In the genomic region with DNA sequence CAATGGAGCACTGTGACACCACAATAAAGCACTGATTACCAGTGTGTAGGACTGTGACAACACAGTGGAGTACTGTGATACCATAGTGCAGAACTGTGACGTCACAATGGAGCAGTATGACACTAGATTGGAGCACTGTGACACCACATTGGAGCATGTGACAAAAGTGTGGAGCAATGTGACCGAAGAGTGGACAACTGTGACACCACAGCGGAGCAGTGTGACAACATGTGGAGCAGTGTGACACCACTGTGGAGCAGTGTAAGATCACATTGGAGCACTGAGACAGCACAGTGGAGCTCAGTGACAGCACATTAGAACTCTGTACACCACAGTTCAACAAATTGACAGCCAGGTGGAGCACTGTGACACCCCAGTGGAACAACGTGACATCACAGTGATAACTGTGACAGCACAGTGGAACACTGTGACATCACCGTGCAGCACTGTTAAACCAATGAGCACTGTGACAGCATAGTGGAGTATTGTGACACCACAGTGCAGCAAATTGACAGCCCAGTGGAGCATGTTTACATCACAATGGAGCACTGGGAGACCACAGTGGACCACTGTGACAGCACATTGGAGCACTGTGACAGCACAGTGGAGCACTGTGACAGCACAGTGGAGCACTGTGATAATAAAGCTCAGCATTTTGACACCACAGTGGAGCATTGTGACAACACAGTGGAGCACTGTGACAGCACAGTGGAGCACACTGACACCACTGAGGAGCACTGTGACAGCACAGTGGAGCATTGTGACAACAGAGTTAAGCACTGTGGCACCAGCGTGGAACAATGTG, we compare ENCODE assay signal across 8 mouse cellular contexts.
A peak's percentile ranks its signal among the peaks of the same experiment; 100 is the strongest.
DNase-seq lines count a peak whose midpoint lies in the region; ATAC-seq lines count a peak whose summit lies in the region.

No protein-coding gene starts in this region.

- no peak overlapping the region for H3K9ac ChIP-seq in liver, embryonic 12.5 days

- WGBS in liver, embryonic 12.5 days (ENCODE audit: insufficient replicate concordance): 45% methylated on average over 6 of the region's 6 CpGs

- H3K27ac ChIP-seq in liver, embryonic 12.5 days: no peak overlapping the region

- H3K4me2 ChIP-seq in liver, embryonic 12.5 days: no peak overlapping the region

- no peaks in the 10 kb centered on the region for H3K27me3 ChIP-seq in liver, embryonic 12.5 days (replicated peaks)

- H3K9me3 ChIP-seq in liver, embryonic 12.5 days (replicated peaks): peaks cover 70% of the 10 kb centered on the region

- H3K36me3 ChIP-seq in liver, embryonic 12.5 days: no peaks in the 10 kb centered on the region

- no peaks in the 10 kb centered on the region for H3K4me1 ChIP-seq in liver, embryonic 12.5 days

- H3K4me3 ChIP-seq in liver, embryonic 12.5 days: no peak overlapping the region

- peak; percentile 85 for DNase-seq in heart, adult 11 months
- DNase-seq in heart, adult 9 months (ENCODE audit: low spot score in 2 of 2): no peak
- DNase-seq in heart, postnatal 14 days: peak; percentile 2
- peak; percentile 14 to 62 for DNase-seq in spleen, postnatal 4 days (ENCODE audit: low spot score in 2 of 2)
- DNase-seq in ovary, adult 18-20 months (ENCODE audit: low spot score): no peak
- no peak for DNase-seq in retina, postnatal 1 day

- intact Hi-C loops in heart, postnatal 14 days (cut with DNase I): no loop called here

- ATAC-seq in activated CD4-positive, CD25-positive, alpha-beta regulatory T cell, adult 4 months: peak; percentile 31
- peak; percentile 27 for ATAC-seq in liver, embryonic 12.5 days

Comparison
In these comparisons a context has a peak if more than half of its experiments do, and no peak if none do; other contexts are left out.
1. DNase-seq: peak in heart, adult 11 months (single experiment), heart, postnatal 14 days (2 of 2) and spleen, postnatal 4 days (2 of 2); none in heart, adult 9 months (0 of 2), ovary, adult 18-20 months (single experiment) and retina, postnatal 1 day (single experiment).